Mouse (Mus musculus) spleen, adult 2 months (tissue): ENCODE measurements around the gene Atp1a1. TPM values are rescaled to one million over a fixed set of nuclear protein-coding genes. Genes with fewer than 3 reads are reported as not detected.

Experiments used
- DNase-seq, 2 experiments: peaks; one replicate each; pipeline versions ENCODE4 v3.0.0 to v3.0.0-alpha.2; 2012 to 2021; ENCODE audit warnings: low spot score in 2 of 2, low read depth in 1 of 2
- H3K27ac ChIP-seq: fragments of 200-500 bp; 2 replicates; pipeline ENCODE4 v1.5.1; 2012; ENCODE audit warnings: low read length, inconsistent platforms; ENCODE audit not compliant: insufficient read depth
- H3K27me3 ChIP-seq: fragments of 200-500 bp; 2 replicates; pipeline ENCODE4 v1.6.1; 2012; ENCODE audit warnings: mild to moderate bottlenecking, moderate library complexity, low read length, inconsistent platforms; ENCODE audit not compliant: control insufficient read depth, insufficient read depth
- H3K36me3 ChIP-seq: fragments of 200-500 bp; 2 replicates; pipeline ENCODE4 v1.6.1; 2012; ENCODE audit warnings: mild to moderate bottlenecking, low read length, inconsistent platforms; ENCODE audit not compliant: control insufficient read depth, insufficient read depth
- H3K4me1 ChIP-seq: fragments of 200-500 bp; 2 replicates; pipeline ENCODE4 v1.6.1; 2011; ENCODE audit warnings: inconsistent platforms; ENCODE audit not compliant: control insufficient read depth, insufficient read depth, insufficient read length
- H3K4me3 ChIP-seq: fragments of 200-500 bp; 2 replicates; pipeline ENCODE4 v1.5.1; 2011; ENCODE audit warnings: mild to moderate bottlenecking, inconsistent platforms; ENCODE audit not compliant: insufficient read depth, insufficient read length; ENCODE audit errors: extremely low read depth
- CTCF ChIP-seq: fragments of 200-500 bp; IDR thresholded peaks from 2 replicates; pipeline ENCODE4 v1.5.1; 2011; ENCODE audit warnings: mild to moderate bottlenecking, inconsistent platforms; ENCODE audit not compliant: insufficient read depth, insufficient read length, insufficient replicate concordance; ENCODE audit errors: extremely low read depth
- POLR2A ChIP-seq: fragments of 200-500 bp; IDR thresholded peaks from 2 replicates; pipeline ENCODE4 v1.6.1; 2011; ENCODE audit warnings: low read depth, low read length, inconsistent platforms
- WGBS: fragments of 180-500 bp; shearing (Covaris S2); methylation state at CpG from one replicate; pipeline ENCODE4 v1.1.7; 2018; 5-methylcytosine and 5-hydroxymethylcytosine counted together
- polyA plus RNA-seq: library from polyadenylated mRNA; depleted of rRNA; stranded (reverse); fragments of >200 nt; gene quantifications from 2 replicates; pipeline ENCODE4 v1.2.3, GENCODE M21; 2012

Gene Atp1a1
- polyA plus RNA-seq, 1 experiment, result 91.4 TPM

GRCm38 (mm10) chr3:101570246-101570645 lies 34.2 kb downstream of the Atp1a1 start:
- DNase-seq, result no peak
- Histone ChIP-seq H3K27me3 (no peaks in the 10 kb centered on the region), H3K27ac (no peak overlapping the region), H3K4me1 (no peaks in the 10 kb centered on the region; the same call in 1 of the 2 replicates), H3K36me3 (no peaks in the 10 kb centered on the region), H3K4me3 (no peak overlapping the region)
- 79% methylated on average over 3 of the region's 3 CpGs for WGBS
- TF ChIP-seq CTCF (no peak), POLR2A (no peak)

- WGBS, result 90% methylated on average over 4 of the region's 4 CpGs
- TF ChIP-seq CTCF (no peak), POLR2A (no peak)
- DNase-seq, result no peak
- no peaks in the 10 kb centered on the region for H3K36me3 ChIP-seq
- H3K27me3 ChIP-seq, result no peaks in the 10 kb centered on the region
- no peak overlapping the region for H3K4me3 ChIP-seq
- no peak overlapping the region for H3K27ac ChIP-seq
- H3K4me1 ChIP-seq, result no peaks in the 10 kb centered on the region; the same call in 1 of the 2 replicates
Observed at GRCm38 (mm10) chr3:101568627-101569026, 35.9 kb downstream of the Atp1a1 start.

- H3K4me1 ChIP-seq, result no peaks in the 10 kb centered on the region
- TF ChIP-seq POLR2A (no peak), CTCF (no peak)
- no peaks in the 10 kb centered on the region for H3K27me3 ChIP-seq
- no peak overlapping the region for H3K27ac ChIP-seq
- no peak overlapping the region for H3K4me3 ChIP-seq
- WGBS, result 100% methylated on average over 2 of the region's 2 CpGs
- no peak for DNase-seq
- H3K36me3 ChIP-seq, result no peaks in the 10 kb centered on the region
Observed at GRCm38 (mm10) chr3:101564011-101564410, 40.5 kb downstream of the Atp1a1 start.

GRCm38 (mm10) chr3:101562510-101563209 lies 41.8 kb downstream of the Atp1a1 start:
- DNase-seq, result no peak
- H3K27me3 ChIP-seq, result no peaks in the 10 kb centered on the region
- H3K27ac ChIP-seq, result no peak overlapping the region
- H3K4me1 ChIP-seq, result no peaks in the 10 kb centered on the region
- TF ChIP-seq CTCF, result no peak
- TF ChIP-seq POLR2A, result no peak
- H3K36me3 ChIP-seq, result no peaks in the 10 kb centered on the region
- 69% methylated on average over 10 of the region's 10 CpGs for WGBS
- no peak overlapping the region for H3K4me3 ChIP-seq

GRCm38 (mm10) chr3:101561948-101562347 lies 42.5 kb downstream of the Atp1a1 start:
- H3K27ac ChIP-seq, result no peak overlapping the region
- WGBS, result 85% methylated on average over 5 of the region's 5 CpGs

GRCm38 (mm10) chr3:101560841-101561522 lies 43.5 kb downstream of the Atp1a1 start:
- no peak for DNase-seq

More at GRCm38 (mm10) chr3:101561948-101562347, 42.5 kb downstream of the Atp1a1 start:
- H3K4me3 ChIP-seq, result no peak overlapping the region
- no peaks in the 10 kb centered on the region for H3K27me3 ChIP-seq
- H3K4me1 ChIP-seq, result no peaks in the 10 kb centered on the region
- TF ChIP-seq CTCF (no peak), POLR2A (no peak)
- no peaks in the 10 kb centered on the region for H3K36me3 ChIP-seq
- DNase-seq, result no peak

GRCm38 (mm10) chr3:101556712-101557111 lies 47.8 kb downstream of the Atp1a1 start:
- Histone ChIP-seq H3K4me3 (no peak overlapping the region), H3K27ac (no peak overlapping the region), H3K36me3 (no peaks in the 10 kb centered on the region), H3K27me3 (no peaks in the 10 kb centered on the region), H3K4me1 (no peaks in the 10 kb centered on the region)
- DNase-seq, result no peak
- TF ChIP-seq POLR2A (no peak), CTCF (no peak)
- 82% methylated on average over 2 of the region's 2 CpGs for WGBS

More at GRCm38 (mm10) chr3:101560841-101561522, 43.5 kb downstream of the Atp1a1 start:
- Histone ChIP-seq H3K4me1 (no peaks in the 10 kb centered on the region), H3K36me3 (no peaks in the 10 kb centered on the region), H3K27ac (no peak overlapping the region), H3K4me3 (no peak overlapping the region), H3K27me3 (no peaks in the 10 kb centered on the region)
- 89% methylated on average over 9 of the region's 9 CpGs for WGBS
- no peak for TF ChIP-seq CTCF
- TF ChIP-seq POLR2A, result no peak
